Mouse (Mus musculus) limb, embryonic 15.5 days (tissue): ENCODE results near the gene Lrmda. TPM values are rescaled to one million over a fixed set of nuclear protein-coding genes. Genes with fewer than 3 reads are reported as not detected.

Experiments
- ATAC-seq: fragments of 200-750 bp; cut with Nextera tagmentation; 2 replicates; pipeline ENCODE4 v1.8.0; 2017; ENCODE audit warnings: low read depth, moderate TSS enrichment; ENCODE audit not compliant: insufficient number of reproducible peaks, low FRiP score, low TSS enrichment
- H3K27ac ChIP-seq: fragments of 300-500 bp; sonication (generic); 2 replicates; pipeline ENCODE4 v1.5.1; 2015; ENCODE audit warnings: moderate library complexity, mild to moderate bottlenecking, inconsistent platforms
- H3K27me3 ChIP-seq: fragments of 300-500 bp; sonication (generic); 2 replicates; pipeline ENCODE4 v1.6.1; 2015; ENCODE audit warnings: inconsistent platforms
- H3K36me3 ChIP-seq: fragments of 300-500 bp; sonication (generic); 2 replicates; pipeline ENCODE4 v1.6.1; 2015; ENCODE audit warnings: inconsistent platforms
- H3K4me1 ChIP-seq: fragments of 300-500 bp; sonication (generic); 2 replicates; pipeline ENCODE4 v1.6.1; 2015; ENCODE audit warnings: inconsistent platforms
- H3K4me2 ChIP-seq: fragments of 300-500 bp; sonication (generic); 2 replicates; pipeline ENCODE4 v1.6.1; 2015; ENCODE audit warnings: mild to moderate bottlenecking, inconsistent platforms
- H3K4me3 ChIP-seq: fragments of 300-500 bp; sonication (generic); 2 replicates; pipeline ENCODE4 v1.5.1; 2015; ENCODE audit warnings: mild to moderate bottlenecking, inconsistent platforms
- H3K9ac ChIP-seq: fragments of 300-500 bp; sonication (generic); 2 replicates; pipeline ENCODE4 v1.6.1; 2015; ENCODE audit warnings: inconsistent platforms
- H3K9me3 ChIP-seq: fragments of 300-500 bp; sonication (generic); 2 replicates; pipeline ENCODE4 v1.6.1; 2016; ENCODE audit warnings: inconsistent platforms
- WGBS: fragments of 180-500 bp; shearing (Covaris S2); methylation state at CpG from one replicate; pipeline ENCODE4 v1.1.7; 2015; 5-methylcytosine and 5-hydroxymethylcytosine counted together
- polyA plus RNA-seq: library from polyadenylated mRNA; unstranded; fragments of >200 nt; fragmentation: Nextera tagmentation; extraction: Ambion mirVana; gene quantifications from 2 replicates; pipeline ENCODE4 v1.2.1, GENCODE M21; 2015

Lrmda gene
- polyA plus RNA-seq, 1 experiment from 2014 or later, result 0.17 TPM

DNA sequence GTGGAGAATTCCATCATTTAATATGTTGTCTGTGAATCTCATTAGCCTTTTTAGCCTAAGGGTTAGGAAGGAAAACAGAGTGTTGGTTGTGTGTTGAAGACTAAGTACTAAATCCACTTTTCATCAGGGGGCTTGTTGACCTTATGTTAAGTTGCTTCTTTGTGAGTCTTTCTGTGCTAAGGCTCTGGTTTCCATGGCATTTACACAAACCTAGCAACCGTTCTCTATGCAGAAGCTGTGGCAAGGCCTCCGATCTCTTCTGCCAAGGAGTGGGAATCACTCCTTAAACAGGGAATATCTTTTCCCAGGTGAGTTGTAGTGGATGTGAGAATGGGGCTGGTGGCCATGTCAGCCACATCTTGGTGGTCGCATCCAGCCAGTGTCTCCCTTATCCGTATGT is 432.1 kb downstream of the Lrmda start:
- Histone ChIP-seq H3K9me3 (no peaks in the 10 kb centered on the region), H3K4me1 (no peaks in the 10 kb centered on the region), H3K4me3 (no peak overlapping the region), H3K4me2 (no peak overlapping the region), H3K36me3 (no peaks in the 10 kb centered on the region), H3K27me3 (no peaks in the 10 kb centered on the region), H3K9ac (no peak overlapping the region), H3K27ac (no peak overlapping the region)
- ATAC-seq, result no peak
- WGBS, result 73% methylated on average over 4 of the region's 4 CpGs

DNA sequence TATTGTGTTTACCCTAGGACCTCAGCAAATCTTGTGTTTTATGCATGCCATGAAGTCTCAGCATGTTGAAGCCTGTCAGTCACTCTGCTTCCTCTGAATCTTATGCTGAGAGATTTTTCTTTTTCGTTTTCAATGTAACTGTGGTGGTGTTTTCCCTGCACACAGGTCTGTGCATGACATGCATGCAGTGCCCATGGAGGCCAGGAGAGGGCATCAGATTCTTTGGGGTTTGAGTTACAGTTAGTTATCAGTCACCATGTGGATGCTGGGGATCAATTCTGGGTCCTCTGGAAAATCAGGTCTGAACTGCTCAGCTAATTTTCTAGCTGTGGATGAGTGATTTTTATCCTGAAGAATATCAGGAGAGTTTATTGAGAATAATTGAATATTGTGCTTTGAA is 444.8 kb downstream of the Lrmda start:
- Histone ChIP-seq H3K4me2 (no peak overlapping the region), H3K9ac (no peak overlapping the region), H3K36me3 (no peaks in the 10 kb centered on the region), H3K27me3 (no peaks in the 10 kb centered on the region), H3K4me1 (0 out of 2 replicates have a peak, but pooled peaks cover 3% of the 10 kb centered on the region), H3K9me3 (no peaks in the 10 kb centered on the region), H3K4me3 (no peak overlapping the region), H3K27ac (no peak overlapping the region)
- WGBS, result 81% methylated on average over 1 of the region's 1 CpGs
- ATAC-seq, result no peak

DNA sequence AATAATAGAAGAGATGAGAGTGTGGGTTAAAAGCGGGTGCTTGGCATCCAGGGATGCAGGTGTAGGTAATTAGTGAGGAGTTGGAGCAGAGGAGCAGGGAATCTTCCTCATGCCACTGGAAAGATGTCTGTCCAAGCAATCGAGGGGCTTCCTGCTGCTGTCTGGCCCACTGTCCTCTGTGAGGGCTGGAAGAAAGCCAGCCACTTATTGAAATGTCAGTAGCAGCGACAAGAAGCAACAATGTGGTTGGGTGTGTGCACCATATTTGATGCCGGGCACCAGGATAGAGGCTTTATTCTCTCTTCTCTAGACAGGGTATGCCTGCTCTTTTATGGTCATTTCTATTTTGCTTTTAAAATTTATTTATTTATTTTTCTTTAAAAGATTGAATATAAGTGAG is 451.5 kb downstream of the Lrmda start:
- no peak for ATAC-seq
- Histone ChIP-seq H3K4me3 (no peak overlapping the region), H3K27ac (no peak overlapping the region), H3K27me3 (no peaks in the 10 kb centered on the region; the same call in 1 of the 2 replicates), H3K36me3 (no peaks in the 10 kb centered on the region), H3K9me3 (no peaks in the 10 kb centered on the region), H3K4me1 (0 out of 2 replicates have a peak, but pooled peaks cover 2% of the 10 kb centered on the region), H3K9ac (no peak overlapping the region), H3K4me2 (no peak overlapping the region)
- 65% methylated on average over 4 of the region's 4 CpGs for WGBS

DNA sequence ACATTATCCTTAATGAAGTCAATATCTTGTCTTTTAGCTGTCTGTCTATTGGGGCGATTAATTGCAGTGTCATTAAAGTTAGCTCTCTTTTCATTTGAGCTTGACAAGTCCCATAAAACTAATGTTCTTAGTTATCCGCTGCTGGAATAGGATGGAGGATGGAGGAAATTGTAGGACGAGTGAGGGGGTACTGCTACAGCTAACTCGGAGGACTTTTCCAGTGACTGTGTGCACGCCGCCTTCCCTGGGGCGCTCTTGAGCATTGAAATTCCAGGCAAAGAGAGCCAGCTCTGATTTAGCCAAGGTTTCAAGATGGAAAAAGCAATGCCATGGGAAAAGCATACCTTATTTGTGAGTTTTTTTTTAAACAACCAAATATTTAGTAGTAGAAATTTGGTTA is 453.9 kb downstream of the Lrmda start:
- H3K4me1 ChIP-seq, result 0 out of 2 replicates have a peak, but pooled peaks cover 2% of the 10 kb centered on the region
- H3K9me3 ChIP-seq, result no peaks in the 10 kb centered on the region
- no peak overlapping the region for H3K4me3 ChIP-seq
- H3K27me3 ChIP-seq, result no peaks in the 10 kb centered on the region; the same call in 1 of the 2 replicates
- WGBS, result 43% methylated on average over 7 of the region's 7 CpGs
- no peak overlapping the region for H3K9ac ChIP-seq
- ATAC-seq, result no peak
- H3K27ac ChIP-seq, result no peak overlapping the region
- H3K4me2 ChIP-seq, result no peak overlapping the region
- H3K36me3 ChIP-seq, result no peaks in the 10 kb centered on the region

DNA sequence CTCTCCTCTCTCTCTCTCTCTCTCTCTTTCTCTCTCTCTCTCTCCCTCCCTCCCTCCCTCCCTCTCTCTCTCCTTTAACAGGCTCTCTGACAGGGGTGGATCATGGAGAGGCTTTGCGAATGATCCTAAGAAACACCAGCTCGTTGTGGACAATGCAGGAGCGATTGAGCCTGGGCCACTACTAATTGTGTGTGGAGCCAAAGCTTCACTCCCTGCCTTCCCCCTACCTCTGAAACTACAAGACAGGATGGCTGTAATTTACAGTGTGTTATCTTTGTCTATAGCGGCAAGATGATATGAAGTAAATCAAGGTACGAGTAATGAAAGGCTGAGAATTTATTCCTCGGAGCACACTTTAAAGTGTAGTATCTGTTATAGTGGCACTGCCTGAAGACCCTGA is 454.5 kb downstream of the Lrmda start:
- H3K27ac ChIP-seq, result no peak overlapping the region
- 49% methylated on average over 6 of the region's 6 CpGs for WGBS
- H3K4me2 ChIP-seq, result no peak overlapping the region
- no peaks in the 10 kb centered on the region for H3K9me3 ChIP-seq
- H3K4me3 ChIP-seq, result no peak overlapping the region
- H3K4me1 ChIP-seq, result 0 out of 2 replicates have a peak, but pooled peaks cover 2% of the 10 kb centered on the region
- no peaks in the 10 kb centered on the region for H3K36me3 ChIP-seq
- no peak for ATAC-seq
- no peaks in the 10 kb centered on the region; the same call in 1 of the 2 replicates for H3K27me3 ChIP-seq
- H3K9ac ChIP-seq, result no peak overlapping the region

DNA sequence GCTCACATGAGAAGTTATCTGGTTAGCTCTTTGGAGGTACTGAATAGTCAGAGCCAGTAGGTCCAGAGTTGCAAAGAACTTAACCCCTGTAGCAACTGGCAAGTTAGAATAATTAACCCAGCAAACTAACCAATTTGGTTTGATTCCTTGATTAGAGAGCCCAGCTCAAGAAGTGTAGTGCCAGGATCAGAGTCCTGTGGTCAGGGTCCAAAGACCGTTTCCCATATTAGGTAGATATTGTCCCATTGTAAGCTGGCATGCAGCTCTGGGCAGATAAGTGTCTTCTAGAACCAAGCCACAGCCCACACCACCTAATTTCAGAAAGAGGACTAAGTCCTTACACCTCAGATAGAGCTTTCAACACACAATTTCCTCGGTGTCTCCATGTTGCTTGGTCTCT is 473.8 kb downstream of the Lrmda start:
- H3K27me3 ChIP-seq, result no peaks in the 10 kb centered on the region
- H3K9me3 ChIP-seq, result no peaks in the 10 kb centered on the region
- no peak for ATAC-seq
- H3K4me1 ChIP-seq, result no peaks in the 10 kb centered on the region
- H3K27ac ChIP-seq, result no peak overlapping the region
- no peak overlapping the region for H3K4me2 ChIP-seq
- 97% methylated on average over 2 of the region's 2 CpGs for WGBS
- H3K9ac ChIP-seq, result no peak overlapping the region
- H3K36me3 ChIP-seq, result no peaks in the 10 kb centered on the region
- no peak overlapping the region for H3K4me3 ChIP-seq

DNA sequence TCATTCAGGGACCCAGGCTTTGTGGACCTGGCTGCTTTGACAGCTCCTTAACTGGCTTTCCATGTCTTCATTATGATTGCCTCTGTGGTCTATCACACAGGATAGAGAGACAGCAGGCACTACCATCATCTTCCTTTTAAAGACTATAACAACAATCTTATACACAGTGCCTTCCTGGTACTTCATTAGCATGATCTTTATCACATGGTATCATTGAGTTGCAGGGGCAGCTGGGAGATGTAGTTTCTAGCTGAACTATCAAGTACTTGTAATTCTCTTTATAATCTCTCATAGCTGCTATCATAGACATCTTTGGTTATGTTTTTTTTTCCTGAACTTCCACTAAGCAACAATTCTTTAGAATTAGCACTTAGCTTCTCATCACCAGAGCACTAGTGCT is 474.8 kb downstream of the Lrmda start:
- no peaks in the 10 kb centered on the region for H3K9me3 ChIP-seq
- H3K27me3 ChIP-seq, result no peaks in the 10 kb centered on the region
- H3K4me2 ChIP-seq, result no peak overlapping the region
- no peaks in the 10 kb centered on the region for H3K36me3 ChIP-seq
- H3K4me1 ChIP-seq, result no peaks in the 10 kb centered on the region
- no peak overlapping the region for H3K4me3 ChIP-seq
- ATAC-seq, result no peak
- H3K27ac ChIP-seq, result no peak overlapping the region
- H3K9ac ChIP-seq, result no peak overlapping the region

DNA sequence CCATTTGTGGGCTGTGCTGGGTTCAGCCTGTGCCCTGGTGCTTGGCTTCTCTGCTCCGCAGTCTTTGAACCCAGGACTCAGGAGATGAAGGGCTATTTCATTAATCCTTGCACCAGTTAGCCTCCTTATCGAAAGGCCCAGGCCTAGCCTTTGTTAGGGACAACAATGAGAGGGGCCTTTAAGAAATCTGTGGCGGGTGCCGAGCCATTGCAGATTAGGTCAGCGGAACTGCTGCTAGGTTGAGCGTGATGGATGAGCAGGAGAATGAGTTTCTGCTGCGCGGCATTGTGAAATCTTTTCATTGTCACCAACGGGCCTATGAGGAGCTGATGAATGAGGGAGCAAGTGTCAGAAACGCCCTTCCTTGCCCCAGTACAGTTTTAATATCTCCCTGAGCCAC is 475.4 kb downstream of the Lrmda start:
- H3K27me3 ChIP-seq, result no peaks in the 10 kb centered on the region
- ATAC-seq, result no peak
- H3K4me2 ChIP-seq, result no peak overlapping the region
- H3K9me3 ChIP-seq, result no peaks in the 10 kb centered on the region
- 68% methylated on average over 10 of the region's 10 CpGs for whole genome bisulfite sequencing
- H3K4me1 ChIP-seq, result no peaks in the 10 kb centered on the region
- H3K4me3 ChIP-seq, result no peak overlapping the region
- no peaks in the 10 kb centered on the region for H3K36me3 ChIP-seq
- H3K27ac ChIP-seq, result no peak overlapping the region
- no peak overlapping the region for H3K9ac ChIP-seq

DNA sequence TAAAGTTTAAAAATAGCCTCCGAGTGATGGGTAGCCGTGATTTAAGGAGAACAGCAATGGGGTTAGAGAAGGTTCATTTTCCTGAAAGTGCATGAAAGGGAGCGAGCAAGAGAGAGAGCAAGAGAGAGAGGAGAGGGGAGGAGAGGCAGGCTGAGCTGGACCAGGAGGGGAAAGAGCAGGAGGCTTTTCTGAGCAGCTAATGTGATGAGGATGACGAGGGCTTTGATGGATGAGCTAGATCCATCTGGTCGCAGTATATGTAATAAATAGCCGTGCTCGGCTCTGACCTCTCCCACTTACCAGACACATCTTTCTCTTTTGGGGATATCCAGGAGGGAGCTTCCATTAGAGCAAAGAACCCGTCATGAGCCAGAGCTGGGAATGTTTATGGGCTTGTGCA is 475.8 kb downstream of the Lrmda start:
- H3K4me1 ChIP-seq, result no peaks in the 10 kb centered on the region
- no peaks in the 10 kb centered on the region for H3K9me3 ChIP-seq
- no peak for ATAC-seq
- no peaks in the 10 kb centered on the region for H3K36me3 ChIP-seq
- H3K4me3 ChIP-seq, result no peak overlapping the region
- no peak overlapping the region for H3K9ac ChIP-seq
- no peak overlapping the region for H3K4me2 ChIP-seq
- no peaks in the 10 kb centered on the region for H3K27me3 ChIP-seq
- 56% methylated on average over 8 of the region's 8 CpGs for WGBS
- no peak overlapping the region for H3K27ac ChIP-seq

DNA sequence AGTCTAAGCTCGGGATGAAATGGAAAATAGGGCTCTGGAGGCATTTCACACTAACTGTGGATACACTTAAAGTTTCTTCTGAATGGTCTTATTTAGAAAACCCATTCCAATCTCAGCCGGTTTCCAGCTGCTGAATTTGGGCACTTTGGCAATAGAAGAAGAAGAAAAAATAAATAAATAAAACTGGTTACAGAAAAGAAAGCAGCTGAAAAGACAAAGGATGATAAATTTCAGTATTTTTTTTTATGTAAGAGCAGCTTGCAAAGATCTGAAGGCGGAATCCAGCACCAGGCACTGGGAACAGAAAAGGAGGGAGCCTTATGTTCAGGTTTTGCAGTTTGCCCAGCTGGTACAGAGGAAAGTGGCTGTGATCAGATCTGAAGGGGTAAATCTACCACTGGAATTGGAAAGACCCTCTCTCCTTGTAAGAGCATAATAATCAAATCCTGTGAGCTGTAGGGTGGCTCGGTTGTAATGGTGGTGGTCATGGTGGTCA is 478.2 kb downstream of the Lrmda start:
- H3K9me3 ChIP-seq, result no peaks in the 10 kb centered on the region
- no peaks in the 10 kb centered on the region for H3K36me3 ChIP-seq
- no peaks in the 10 kb centered on the region for H3K4me1 ChIP-seq
- H3K27me3 ChIP-seq, result no peaks in the 10 kb centered on the region
- H3K9ac ChIP-seq, result no peak overlapping the region
- 74% methylated on average over 4 of the region's 4 CpGs for WGBS
- H3K27ac ChIP-seq, result no peak overlapping the region
- no peak overlapping the region for H3K4me3 ChIP-seq
- no peak overlapping the region for H3K4me2 ChIP-seq
- ATAC-seq, result no peak

DNA sequence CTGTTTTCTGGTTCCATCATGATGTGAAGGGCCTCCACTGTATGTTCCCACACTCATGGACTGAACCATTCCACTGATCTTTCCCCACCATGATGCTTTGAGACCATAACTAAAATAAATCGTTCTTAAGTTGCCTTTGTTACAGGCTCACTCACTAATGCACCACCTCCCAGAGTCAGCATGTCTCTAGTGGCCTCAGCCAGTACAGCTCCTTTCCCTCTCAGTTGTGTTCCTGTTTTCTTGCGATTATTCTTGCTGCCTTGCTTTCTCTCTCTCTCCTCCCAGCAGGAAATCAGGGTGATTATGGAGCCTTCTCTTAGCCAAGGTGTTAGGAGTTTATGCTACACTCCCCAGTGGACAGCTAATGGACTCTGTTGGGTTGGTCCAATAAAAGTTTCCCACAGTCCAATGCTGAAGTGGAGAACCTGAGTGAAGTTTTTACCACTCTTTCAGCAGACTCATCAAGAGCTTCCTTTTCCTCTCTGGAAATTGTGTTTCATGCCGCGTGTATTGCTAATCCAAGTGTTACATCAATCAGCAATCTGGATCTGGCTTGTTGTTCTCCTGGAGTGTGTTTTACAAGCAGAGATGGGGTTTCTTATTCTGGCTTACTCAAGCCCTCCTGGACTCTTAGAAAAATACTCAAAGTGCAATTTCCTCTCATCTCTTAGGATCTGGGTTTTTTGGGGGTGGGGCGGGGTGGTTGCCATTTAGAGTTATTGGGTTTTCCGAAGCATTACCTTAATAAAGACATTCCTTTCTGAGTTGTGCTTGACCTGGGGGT is 490.4 kb downstream of the Lrmda start:
- peak; percentile 48; the same call in 1 of the 2 replicates for ATAC-seq

DNA sequence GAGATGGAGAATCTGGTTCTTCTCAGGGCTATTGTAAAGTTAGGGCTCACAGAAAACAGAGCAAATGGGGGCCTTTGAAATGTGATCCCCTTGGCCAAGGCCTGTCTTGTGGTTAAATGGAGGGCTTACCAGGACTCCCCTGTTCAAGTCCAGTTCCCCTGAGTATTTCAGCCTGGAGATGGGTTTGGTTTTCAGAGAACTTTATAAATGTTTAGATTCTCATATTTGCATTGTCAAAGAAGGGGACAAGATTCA is 490.9 kb downstream of the Lrmda start:
- Histone ChIP-seq H3K36me3 (no peaks in the 10 kb centered on the region), H3K9ac (no peak overlapping the region), H3K9me3 (no peaks in the 10 kb centered on the region), H3K4me3 (no peak overlapping the region), H3K4me1 (no peaks in the 10 kb centered on the region), H3K27ac (no peak overlapping the region), H3K4me2 (no peak overlapping the region), H3K27me3 (no peaks in the 10 kb centered on the region)
- ATAC-seq, result no peak; the same call in 1 of the 2 replicates

More for the DNA sequence above, 490.4 kb downstream of the Lrmda start:
- Histone ChIP-seq H3K4me3 (no peak overlapping the region), H3K4me2 (no peak overlapping the region), H3K27ac (no peak overlapping the region), H3K9me3 (no peaks in the 10 kb centered on the region), H3K36me3 (no peaks in the 10 kb centered on the region), H3K4me1 (no peaks in the 10 kb centered on the region), H3K27me3 (no peaks in the 10 kb centered on the region), H3K9ac (no peak overlapping the region)
- 23% methylated on average over 6 of the region's 6 CpGs for WGBS
